ENCODE assay signal across 1 mouse cellular context in genomic region chr3:98280933-98281678, GRCm38 (mm10).
TF ChIP-seq lines count a peak whose summit lies in the region.

No protein-coding gene starts in this region.

TF ChIP-seq in MEL, 35 proteins besides CTCF, POLR2A, EP300 and RAD21 (continued from another document):
- no peak for TF ChIP-seq ZMIZ1 (IDR thresholded peaks at IDR 0.05; ENCODE audit: low read depth, low read length)
- no peak for TF ChIP-seq CHD1 (IDR thresholded peaks at IDR 0.05; ENCODE audit: low read depth, low read length)
